Mouse (Mus musculus): Measurements from ENCODE around the gene 4933409G03Rik. TPM values are rescaled to one million over a fixed set of nuclear protein-coding genes. Genes with fewer than 3 reads are reported as not detected.

The 4933409G03Rik gene
- polyA plus RNA-seq, 1 experiment from 2014 or later = not detected

Other genes with a start within 250 kb of the 4933409G03Rik start
- 1.3 TPM in 2 replicates for gene Stk39, start 110.1 kb upstream of the 4933409G03Rik start, polyA plus RNA-seq (2015; fragmentation: Nextera tagmentation; extraction: Ambion mirVana)
- not detected in 2 replicates for gene 4932414N04Rik, start 74.1 kb downstream of the 4933409G03Rik start, polyA plus RNA-seq (2015; fragmentation: Nextera tagmentation; extraction: Ambion mirVana)

Data from liver, embryonic 16.5 days (tissue).